Mouse (Mus musculus) E14TG2a.4 (cell line): Measurements from ENCODE around the gene Skap2.

Source experiments
- CTCF ChIP-seq: conservative IDR thresholded peaks from 2 replicates; pipeline ENCODE4 v1.5.1; 2014; ENCODE audit warnings: low read length
- POU5F1 ChIP-seq: IDR thresholded peaks from 2 replicates; pipeline ENCODE4 v1.6.1; 2014; ENCODE audit warnings: low read length, borderline replicate concordance

DNA sequence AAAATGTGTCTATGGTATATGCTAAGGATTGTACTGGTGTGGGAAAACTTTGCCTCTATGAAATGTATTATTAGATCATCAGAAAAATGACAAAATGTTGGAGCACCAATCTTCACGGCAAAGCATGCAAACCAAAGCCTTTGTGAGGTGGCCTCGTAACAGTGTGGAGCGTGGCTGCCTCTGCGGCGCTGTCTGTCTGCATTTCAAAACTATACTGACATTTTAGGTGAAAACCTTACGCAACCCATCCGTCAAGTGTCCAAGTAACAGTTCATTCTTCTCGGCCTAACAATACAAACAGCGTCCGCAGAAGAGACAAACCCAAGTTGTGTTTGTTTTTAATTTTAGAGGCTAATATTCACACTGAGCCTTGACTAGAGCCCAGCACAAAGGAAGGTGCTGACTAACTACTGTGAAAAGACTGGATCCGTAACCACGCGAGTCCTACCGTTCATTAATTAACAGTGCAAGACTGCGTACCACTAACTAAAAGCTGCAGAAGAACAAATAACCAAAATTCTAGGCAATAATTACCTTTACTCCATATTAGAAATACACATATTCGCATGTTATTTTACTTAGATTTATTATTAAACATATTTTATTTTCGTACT, 130.0 kb downstream of the Skap2 start:
- no peak for TF ChIP-seq CTCF
- TF ChIP-seq POU5F1: no peak
